Mouse (Mus musculus) forebrain, embryonic 12.5 days (tissue): ENCODE data around the gene Tbx5. TPM values are rescaled to one million over a fixed set of nuclear protein-coding genes. Genes with fewer than 3 reads are reported as not detected.

Source experiments
- ATAC-seq: fragments of 200-750 bp; cut with Nextera tagmentation; 2 replicates; pipeline ENCODE4 v1.8.0; 2017; ENCODE audit warnings: moderate TSS enrichment; ENCODE audit not compliant: low FRiP score
- H3K27ac ChIP-seq: fragments of 300-500 bp; sonication (generic); 2 replicates; pipeline ENCODE4 v1.5.1; 2016; ENCODE audit warnings: mild to moderate bottlenecking
- H3K27me3 ChIP-seq: fragments of 300-500 bp; sonication (generic); 2 replicates; pipeline ENCODE4 v1.6.1; 2016; ENCODE audit warnings: mild to moderate bottlenecking
- H3K36me3 ChIP-seq: fragments of 300-500 bp; sonication (generic); replicated peaks from 2 replicates; pipeline ENCODE4 v1.6.1; 2016; ENCODE audit warnings: mild to moderate bottlenecking
- H3K4me1 ChIP-seq: fragments of 300-500 bp; sonication (generic); 2 replicates; pipeline ENCODE4 v1.6.1; 2016
- H3K4me2 ChIP-seq: fragments of 300-500 bp; sonication (generic); 2 replicates; pipeline ENCODE4 v1.6.1; 2016; ENCODE audit warnings: mild to moderate bottlenecking, moderate library complexity
- H3K4me3 ChIP-seq: fragments of 300-500 bp; sonication (generic); replicated peaks from 2 replicates; pipeline ENCODE4 v1.5.1; 2016; ENCODE audit warnings: mild to moderate bottlenecking
- H3K9ac ChIP-seq: fragments of 300-500 bp; sonication (generic); 2 replicates; pipeline ENCODE4 v1.6.1; 2016; ENCODE audit warnings: mild to moderate bottlenecking
- H3K9me3 ChIP-seq: fragments of 300-500 bp; sonication (generic); 2 replicates; pipeline ENCODE4 v1.6.1; 2016
- WGBS: fragments of 180-500 bp; shearing (Covaris S2); methylation state at CpG from one replicate; pipeline ENCODE4 v1.1.7; 2016; 5-methylcytosine and 5-hydroxymethylcytosine counted together
- polyA plus RNA-seq: library from polyadenylated mRNA; unstranded; fragments of >200 nt; fragmentation: Nextera tagmentation; extraction: Ambion mirVana; gene quantifications from 2 replicates; pipeline ENCODE4 v1.2.1, GENCODE M21; 2016

The Tbx5 gene
- polyA plus RNA-seq, 1 experiment from 2014 or later = 0.11 TPM

GRCm38 (mm10) chr5:119922229-119922628, 89.8 kb downstream of the Tbx5 start:
- Histone ChIP-seq H3K36me3 (no peaks in the 10 kb centered on the region), H3K9me3 (no peaks in the 10 kb centered on the region), H3K4me1 (no peaks in the 10 kb centered on the region), H3K4me2 (no peak overlapping the region), H3K9ac (no peak overlapping the region), H3K4me3 (no peak overlapping the region), H3K27me3 (no peaks in the 10 kb centered on the region), H3K27ac (no peak overlapping the region)
- ATAC-seq = no peak
- 56% methylated on average over 11 of the region's 11 CpGs for WGBS

Other genes with a start within 250 kb of the Tbx5 start
- 1.7 and 2.3 TPM in 2 replicates for gene Tbx3, start 162.0 kb upstream of the Tbx5 start, polyA plus RNA-seq